Mouse (Mus musculus): ENCODE measurements around the gene Lef1. TPM values are rescaled to one million over a fixed set of nuclear protein-coding genes. Genes with fewer than 3 reads are reported as not detected.

Lef1 gene
- polyA plus RNA-seq, 1 experiment = not detected

- no peak overlapping the region for H3K4me3 ChIP-seq (ENCODE audit: insufficient read depth, low read depth, low read length)
- no peak overlapping the region for H3K27ac ChIP-seq (replicated peaks; ENCODE audit: low read depth, low read length)
- H3K4me1 ChIP-seq (ENCODE audit: control insufficient read depth, insufficient read depth, insufficient read length, low read length) = no peaks in the 10 kb centered on the region
These were observed 42.6 kb downstream of the Lef1 start for GRCm38 (mm10) chr3:131152921-131153320.

- no peaks in the 10 kb centered on the region for H3K4me1 ChIP-seq (ENCODE audit: control insufficient read depth, insufficient read depth, insufficient read length, low read length)
- no peak overlapping the region for H3K27ac ChIP-seq (replicated peaks; ENCODE audit: low read depth, low read length)
- no peak overlapping the region for H3K4me3 ChIP-seq (ENCODE audit: insufficient read depth, low read depth, low read length)
These were observed 43.6 kb downstream of the Lef1 start for GRCm38 (mm10) chr3:131153896-131154295.

GRCm38 (mm10) chr3:131154576-131154975, 44.3 kb downstream of the Lef1 start:
- no peak overlapping the region for H3K27ac ChIP-seq (replicated peaks; ENCODE audit: low read depth, low read length)
- H3K4me1 ChIP-seq (ENCODE audit: control insufficient read depth, insufficient read depth, insufficient read length, low read length) = no peaks in the 10 kb centered on the region
- no peak overlapping the region for H3K4me3 ChIP-seq (ENCODE audit: insufficient read depth, low read depth, low read length)

- H3K27ac ChIP-seq (replicated peaks; ENCODE audit: low read depth, low read length) = no peak overlapping the region
- H3K4me3 ChIP-seq (ENCODE audit: insufficient read depth, low read depth, low read length) = no peak overlapping the region
- H3K4me1 ChIP-seq (ENCODE audit: control insufficient read depth, insufficient read depth, insufficient read length, low read length) = no peaks in the 10 kb centered on the region
These were observed 44.8 kb downstream of the Lef1 start for GRCm38 (mm10) chr3:131155066-131155465.

- no peaks in the 10 kb centered on the region for H3K4me1 ChIP-seq (ENCODE audit: control insufficient read depth, insufficient read depth, insufficient read length, low read length)
- no peak overlapping the region for H3K4me3 ChIP-seq (ENCODE audit: insufficient read depth, low read depth, low read length)
- no peak overlapping the region for H3K27ac ChIP-seq (replicated peaks; ENCODE audit: low read depth, low read length)
These were observed 45.4 kb downstream of the Lef1 start for GRCm38 (mm10) chr3:131155657-131156056.

GRCm38 (mm10) chr3:131156377-131156776, 46.1 kb downstream of the Lef1 start:
- H3K27ac ChIP-seq (replicated peaks; ENCODE audit: low read depth, low read length) = no peak overlapping the region
- no peaks in the 10 kb centered on the region for H3K4me1 ChIP-seq (ENCODE audit: control insufficient read depth, insufficient read depth, insufficient read length, low read length)
- no peak overlapping the region for H3K4me3 ChIP-seq (ENCODE audit: insufficient read depth, low read depth, low read length)

GRCm38 (mm10) chr3:131157471-131157870, 47.2 kb downstream of the Lef1 start:
- Histone ChIP-seq H3K27ac (replicated peaks; ENCODE audit: low read depth, low read length) (no peak overlapping the region), H3K4me3 (ENCODE audit: insufficient read depth, low read depth, low read length) (no peak overlapping the region), H3K4me1 (ENCODE audit: control insufficient read depth, insufficient read depth, insufficient read length, low read length) (no peaks in the 10 kb centered on the region)

GRCm38 (mm10) chr3:131159204-131159760, 49.0 kb downstream of the Lef1 start:
- H3K27ac ChIP-seq (replicated peaks; ENCODE audit: low read depth, low read length) = no peak overlapping the region
- no peaks in the 10 kb centered on the region for H3K4me1 ChIP-seq (ENCODE audit: control insufficient read depth, insufficient read depth, insufficient read length, low read length)
- H3K4me3 ChIP-seq (ENCODE audit: insufficient read depth, low read depth, low read length) = no peak overlapping the region

GRCm38 (mm10) chr3:131159881-131160615, 49.8 kb downstream of the Lef1 start:
- no peaks in the 10 kb centered on the region for H3K4me1 ChIP-seq (ENCODE audit: control insufficient read depth, insufficient read depth, insufficient read length, low read length)
- H3K27ac ChIP-seq (replicated peaks; ENCODE audit: low read depth, low read length) = no peak overlapping the region
- no peak overlapping the region for H3K4me3 ChIP-seq (ENCODE audit: insufficient read depth, low read depth, low read length)

- no peak overlapping the region for H3K4me3 ChIP-seq (ENCODE audit: insufficient read depth, low read depth, low read length)
- H3K27ac ChIP-seq (replicated peaks; ENCODE audit: low read depth, low read length) = no peak overlapping the region
- no peaks in the 10 kb centered on the region for H3K4me1 ChIP-seq (ENCODE audit: control insufficient read depth, insufficient read depth, insufficient read length, low read length)
These were observed 50.6 kb downstream of the Lef1 start for GRCm38 (mm10) chr3:131160921-131161320.

- no peak overlapping the region for H3K4me3 ChIP-seq (ENCODE audit: insufficient read depth, low read depth, low read length)
- no peak overlapping the region for H3K27ac ChIP-seq (replicated peaks; ENCODE audit: low read depth, low read length)
- no peaks in the 10 kb centered on the region for H3K4me1 ChIP-seq (ENCODE audit: control insufficient read depth, insufficient read depth, insufficient read length, low read length)
These were observed 57.5 kb downstream of the Lef1 start for GRCm38 (mm10) chr3:131167731-131168130.

GRCm38 (mm10) chr3:131169161-131169560, 58.9 kb downstream of the Lef1 start:
- Histone ChIP-seq H3K27ac (replicated peaks; ENCODE audit: low read depth, low read length) (no peak overlapping the region), H3K4me1 (ENCODE audit: control insufficient read depth, insufficient read depth, insufficient read length, low read length) (no peaks in the 10 kb centered on the region), H3K4me3 (ENCODE audit: insufficient read depth, low read depth, low read length) (no peak overlapping the region)

- Histone ChIP-seq H3K4me3 (ENCODE audit: insufficient read depth, low read depth, low read length) (no peak overlapping the region), H3K27ac (replicated peaks; ENCODE audit: low read depth, low read length) (no peak overlapping the region), H3K4me1 (ENCODE audit: control insufficient read depth, insufficient read depth, insufficient read length, low read length) (no peaks in the 10 kb centered on the region)
These were observed 59.9 kb downstream of the Lef1 start for GRCm38 (mm10) chr3:131170099-131170643.

- Histone ChIP-seq H3K27ac (replicated peaks; ENCODE audit: low read depth, low read length) (no peak overlapping the region), H3K4me1 (ENCODE audit: control insufficient read depth, insufficient read depth, insufficient read length, low read length) (no peaks in the 10 kb centered on the region), H3K4me3 (ENCODE audit: insufficient read depth, low read depth, low read length) (no peak overlapping the region)
These were observed 61.2 kb downstream of the Lef1 start for GRCm38 (mm10) chr3:131171292-131171960.

GRCm38 (mm10) chr3:131172293-131172692, 62.0 kb downstream of the Lef1 start:
- no peak overlapping the region for H3K4me3 ChIP-seq (ENCODE audit: insufficient read depth, low read depth, low read length)
- no peak overlapping the region for H3K27ac ChIP-seq (replicated peaks; ENCODE audit: low read depth, low read length)
- no peaks in the 10 kb centered on the region for H3K4me1 ChIP-seq (ENCODE audit: control insufficient read depth, insufficient read depth, insufficient read length, low read length)
